Mouse (Mus musculus) adrenal gland (tissue): ENCODE results near the gene Gabarap.

Experiments
- intact Hi-C: fragments of 180-260 bp; cut with DNase I; formaldehyde crosslinking; loops from one replicate; pipeline ENCODE4 v1.15.1; 2025

Gabarap gene

DNA sequence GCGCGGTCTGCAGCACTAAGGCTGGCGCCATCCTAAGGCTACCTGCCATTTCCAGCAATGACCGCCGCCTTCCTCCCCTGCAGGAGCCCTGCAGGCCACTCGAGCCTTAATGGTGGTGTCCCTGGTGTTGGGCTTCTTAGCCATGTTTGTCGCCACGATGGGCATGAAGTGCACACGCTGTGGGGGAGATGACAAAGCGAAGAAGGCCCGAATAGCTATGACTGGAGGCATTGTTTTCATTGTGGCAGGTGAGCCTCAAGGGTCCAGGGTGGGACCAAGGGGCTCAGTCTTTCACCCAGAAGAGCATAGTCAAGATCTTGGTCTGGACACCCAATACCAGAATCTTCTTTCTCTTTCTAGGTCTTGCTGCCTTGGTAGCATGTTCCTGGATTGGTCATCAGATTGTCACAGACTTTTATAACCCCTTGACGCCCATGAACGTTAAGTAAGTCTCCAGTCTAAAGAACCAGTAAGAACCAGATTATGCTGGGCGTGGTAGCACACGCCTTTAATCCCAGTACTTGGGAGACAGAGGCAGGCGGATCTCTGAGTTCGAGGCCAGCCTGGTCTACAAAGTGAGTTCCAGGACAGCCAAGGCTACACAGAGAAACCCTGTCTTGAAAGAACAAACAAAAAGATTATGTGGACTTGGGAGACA lies 24.0 kb upstream of the Gabarap start:
- intact Hi-C loops, result no loop called here

DNA sequence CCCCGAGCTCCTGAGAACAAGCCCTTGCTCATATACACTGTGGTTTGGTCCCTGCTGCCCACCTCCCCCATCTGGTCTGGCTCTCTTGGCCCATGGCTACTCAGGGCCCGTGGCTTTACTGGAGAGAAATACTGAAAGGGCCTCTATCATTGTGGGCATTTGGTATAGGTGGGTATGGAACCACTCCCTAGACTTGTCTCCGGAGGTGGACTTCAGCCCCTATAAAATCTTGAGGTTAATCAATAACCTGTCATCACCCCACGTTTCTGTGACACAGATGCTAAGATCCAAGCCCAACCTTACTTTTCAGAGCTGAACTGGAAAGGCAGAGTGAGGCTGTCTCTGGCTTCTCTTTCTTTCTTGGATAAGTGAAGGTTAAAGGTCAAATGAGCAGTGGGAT lies 22.1 kb upstream of the Gabarap start:
- intact Hi-C loops, result no loop called here

- intact Hi-C loops, result no loop called here
These were observed 20.7 kb upstream of the Gabarap start for GRCm38 (mm10) chr11:69970222-69970621.

DNA sequence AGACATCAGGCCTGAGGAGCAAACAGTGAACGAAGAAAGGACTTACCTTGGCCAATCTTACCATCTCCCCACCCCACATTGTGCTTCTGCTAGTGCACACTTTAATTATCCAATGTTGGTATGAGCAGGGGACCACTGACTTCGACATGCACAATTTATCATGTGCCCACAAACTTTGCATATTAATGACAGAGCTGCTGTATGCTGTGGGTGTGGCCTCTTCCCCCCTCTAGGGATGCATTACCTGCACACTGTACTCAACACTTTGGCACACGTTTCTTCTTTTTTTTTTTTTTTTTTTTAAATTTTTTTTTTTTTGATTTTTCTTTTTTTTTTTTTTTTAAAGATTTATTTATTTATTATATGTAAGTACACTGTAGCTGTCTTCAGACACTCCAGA lies 20.2 kb upstream of the Gabarap start:
- intact Hi-C loops, result no loop called here

GRCm38 (mm10) chr11:69974907-69975306 lies 16.0 kb upstream of the Gabarap start:
- intact Hi-C loops, result no loop called here

DNA sequence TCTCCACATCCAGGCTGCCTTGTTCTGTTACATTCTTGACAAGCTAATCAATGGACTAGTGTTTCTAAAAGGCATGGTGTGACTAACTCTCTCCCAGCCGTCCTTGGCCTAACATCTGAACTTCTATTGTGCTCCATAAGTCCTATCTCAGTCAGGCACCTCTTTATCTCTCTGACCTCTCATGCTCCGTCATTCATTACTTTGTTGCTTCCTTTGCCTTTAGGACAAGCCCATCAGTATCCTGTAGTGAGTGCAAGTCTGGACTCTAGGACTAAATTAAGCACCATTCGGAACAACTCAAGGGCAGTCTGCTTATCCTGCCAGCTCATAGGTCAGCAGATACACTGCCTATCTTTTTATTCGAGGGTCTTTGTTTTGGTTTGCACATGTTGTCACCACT lies 14.7 kb upstream of the Gabarap start:
- intact Hi-C loops, result no loop called here

DNA sequence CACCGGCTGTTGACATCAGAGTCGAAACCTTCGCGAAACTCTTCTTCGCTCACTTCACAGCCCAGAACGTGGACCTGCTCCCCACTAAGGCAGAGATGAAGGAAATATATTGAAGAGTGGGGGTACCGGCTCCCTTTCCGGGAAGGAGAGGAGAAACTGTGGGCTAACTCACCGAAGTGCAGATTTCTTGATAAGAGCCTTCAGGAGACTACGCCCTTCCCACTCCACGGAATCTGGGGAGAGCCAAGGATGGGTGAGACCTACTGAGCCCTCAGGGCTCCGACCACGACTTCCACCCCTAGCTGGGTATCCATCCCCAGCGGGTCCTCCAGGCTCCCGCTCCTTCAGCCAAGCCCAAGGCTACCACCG lies 11.1 kb upstream of the Gabarap start:
- intact Hi-C loops, result no loop called here

DNA sequence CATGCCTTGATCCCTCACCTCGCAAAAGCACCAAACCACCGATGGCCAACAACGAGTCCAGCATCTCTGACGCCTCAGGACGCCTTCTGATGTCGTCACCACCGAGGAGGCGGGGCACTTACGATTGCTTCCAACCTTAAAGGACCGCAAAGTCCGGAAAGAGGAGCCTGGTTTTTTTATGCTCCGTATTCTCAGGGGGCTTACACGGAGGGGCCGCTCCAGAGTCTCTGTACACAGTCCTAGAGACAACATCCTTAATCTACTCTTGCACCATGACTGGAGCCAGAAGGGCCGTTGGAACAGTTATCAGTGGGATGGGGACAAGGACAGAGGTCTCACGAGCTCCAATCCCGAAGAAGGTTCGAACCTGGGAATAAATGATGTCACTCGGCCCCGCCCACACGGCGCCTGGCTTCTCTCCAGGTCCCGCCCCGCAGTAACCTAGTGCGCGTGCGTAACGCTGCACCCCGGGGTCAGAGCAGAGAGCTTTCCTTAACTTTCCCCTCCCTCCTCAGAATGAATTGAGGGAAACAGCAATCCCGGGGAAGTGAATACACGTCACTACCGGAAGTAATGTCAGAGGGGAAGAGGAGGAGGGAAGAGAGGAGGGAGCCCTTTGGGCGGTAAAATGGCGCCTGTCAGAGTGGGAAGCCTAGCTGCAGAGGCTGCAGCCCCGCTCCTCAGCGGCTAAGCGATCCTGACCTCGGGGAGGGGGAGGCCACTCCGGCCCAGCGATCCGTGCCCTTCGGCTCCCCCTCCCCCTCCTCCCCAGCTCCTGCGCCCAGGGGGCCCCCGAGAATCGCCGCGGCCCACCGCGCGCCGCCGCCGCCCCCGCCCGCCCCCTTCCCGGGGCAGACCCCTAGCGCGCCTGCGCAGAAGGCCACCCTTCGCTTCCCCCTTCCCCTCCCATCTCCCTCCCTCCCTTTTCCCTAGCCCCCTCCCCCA lies 10.5 kb upstream of the Gabarap start:
- intact Hi-C loops, result no loop called here

GRCm38 (mm10) chr11:69981141-69981762 lies 9.7 kb upstream of the Gabarap start, which contains the start of gene Ctdnep1:
TSS of gene Ctdnep1 (plus strand) at chr11:69981156.
- intact Hi-C loops, result no loop called here

- intact Hi-C loops, result no loop called here
These were observed 8.7 kb upstream of the Gabarap start, which contains the start of gene Elp5 for GRCm38 (mm10) chr11:69982225-69982624. TSS of gene Elp5 (minus strand) at chr11:69982517.

DNA sequence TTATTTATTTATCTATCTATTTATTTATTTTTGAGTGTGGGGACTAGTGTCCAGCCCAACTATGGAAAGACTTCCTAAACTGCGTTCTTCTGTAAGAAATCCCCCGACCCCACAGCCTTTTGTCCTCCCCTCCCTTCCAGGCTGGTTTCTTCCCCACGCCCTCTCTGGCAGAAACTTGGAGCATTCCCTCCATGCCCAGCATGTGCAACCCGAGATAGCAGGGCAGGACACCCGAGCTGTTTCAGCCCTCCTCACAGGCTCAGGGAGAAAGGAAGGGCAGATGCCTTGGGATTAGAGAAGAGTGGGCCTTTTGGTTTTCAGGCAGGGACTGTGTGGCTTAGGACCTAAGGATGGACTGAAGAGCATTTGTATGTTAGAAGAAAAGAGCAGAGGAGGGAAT lies 8.1 kb upstream of the Gabarap start:
- intact Hi-C loops, result no loop called here

GRCm38 (mm10) chr11:69983377-69983776 lies 7.6 kb upstream of the Gabarap start:
- intact Hi-C loops, result no loop called here

GRCm38 (mm10) chr11:69984431-69984830 lies 6.5 kb upstream of the Gabarap start:
- intact Hi-C loops, result no loop called here

GRCm38 (mm10) chr11:69989949-69990348 lies 994 bp upstream of the Gabarap start:
- intact Hi-C loops, result no loop called here

DNA sequence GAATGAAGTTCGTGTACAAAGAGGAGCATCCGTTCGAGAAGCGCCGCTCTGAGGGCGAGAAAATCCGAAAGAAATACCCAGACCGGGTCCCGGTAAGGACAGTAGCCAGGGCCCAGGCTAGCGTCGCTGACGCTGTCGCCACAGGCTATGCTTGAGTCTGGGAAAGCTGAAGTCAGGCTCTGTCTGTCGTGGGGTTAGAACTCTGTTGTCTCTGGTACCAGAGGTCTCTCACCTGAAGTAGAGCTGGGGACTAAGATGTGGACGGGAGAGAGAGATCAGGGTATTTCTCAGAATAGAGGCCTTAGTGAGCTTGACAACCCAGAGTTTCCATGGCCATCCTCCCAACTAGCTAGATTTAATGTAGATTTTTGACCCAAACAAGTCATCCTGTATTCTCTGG lies 768 bp downstream of the Gabarap start:
- intact Hi-C loops, result no loop called here

DNA sequence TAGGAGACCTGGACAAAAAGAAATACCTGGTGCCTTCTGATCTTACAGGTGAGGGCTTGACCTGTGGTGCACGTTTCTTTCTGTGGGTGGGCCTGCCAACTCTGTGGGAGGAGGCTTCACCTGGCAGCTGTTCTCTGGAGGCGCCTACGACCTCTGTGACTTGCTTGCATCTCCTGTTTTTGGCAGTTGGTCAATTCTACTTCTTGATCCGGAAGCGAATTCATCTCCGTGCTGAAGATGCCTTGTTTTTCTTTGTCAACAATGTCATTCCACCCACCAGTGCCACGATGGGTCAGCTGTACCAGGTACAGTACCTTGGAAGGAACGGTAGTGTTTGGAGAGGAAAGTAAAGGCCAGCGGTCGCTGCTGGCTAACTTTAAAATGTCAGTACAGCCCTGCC lies 1.5 kb downstream of the Gabarap start:
- intact Hi-C loops, result no loop called here

- intact Hi-C loops, result no loop called here
These were observed 2.0 kb downstream of the Gabarap start for GRCm38 (mm10) chr11:69992932-69993331.

DNA sequence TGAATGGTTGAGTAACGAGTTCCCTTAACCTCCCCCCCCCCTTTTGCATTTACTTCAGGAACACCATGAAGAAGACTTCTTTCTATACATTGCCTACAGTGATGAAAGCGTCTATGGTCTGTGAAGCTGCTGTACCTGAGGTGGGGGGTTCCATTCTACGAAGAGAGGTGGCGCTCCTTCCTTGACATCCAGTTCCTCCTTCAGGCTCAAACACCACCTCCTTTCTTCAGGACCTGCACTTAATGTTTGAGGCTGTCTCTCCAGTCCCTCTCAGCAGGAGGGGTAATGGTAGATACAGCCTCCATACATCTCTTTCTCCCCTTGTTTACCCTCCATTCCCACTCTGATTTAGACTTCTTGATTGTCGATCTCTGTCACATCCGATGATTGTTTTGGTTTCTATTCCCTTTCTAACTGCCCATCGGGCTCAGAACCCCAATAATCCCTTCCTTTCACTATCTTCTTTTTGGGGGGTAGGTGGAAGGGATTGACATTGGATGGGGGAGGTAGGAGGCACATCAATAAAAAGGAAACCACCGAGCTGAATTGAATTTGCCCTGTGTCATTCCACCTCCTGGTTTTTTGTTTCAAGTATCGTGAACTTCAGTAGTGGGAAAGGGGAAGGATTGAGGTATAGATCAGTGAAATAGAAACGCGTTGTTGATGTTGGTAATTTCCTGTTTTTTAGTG lies 3.6 kb downstream of the Gabarap start:
- intact Hi-C loops, result no loop called here

- intact Hi-C loops, result no loop called here
These were observed 4.5 kb downstream of the Gabarap start, which contains the start of gene Phf23 for GRCm38 (mm10) chr11:69995391-69995960. TSS of gene Phf23 (plus strand) at chr11:69995777.

GRCm38 (mm10) chr11:69996161-69997061 lies 5.5 kb downstream of the Gabarap start:
- intact Hi-C loops, result no loop called here
